Mouse (Mus musculus) E14TG2a.4 (cell line): ENCODE measurements around the gene Dennd1c.

Experiments
- CTCF ChIP-seq: conservative IDR thresholded peaks from 2 replicates; pipeline ENCODE4 v1.5.1; 2014; ENCODE audit warnings: low read length
- NANOG ChIP-seq: IDR thresholded peaks from 2 replicates; pipeline ENCODE4 v1.6.1; 2014; ENCODE audit warnings: borderline replicate concordance, low read length, mixed read lengths
- POU5F1 ChIP-seq: IDR thresholded peaks from 2 replicates; pipeline ENCODE4 v1.6.1; 2014; ENCODE audit warnings: low read length, borderline replicate concordance

DNA sequence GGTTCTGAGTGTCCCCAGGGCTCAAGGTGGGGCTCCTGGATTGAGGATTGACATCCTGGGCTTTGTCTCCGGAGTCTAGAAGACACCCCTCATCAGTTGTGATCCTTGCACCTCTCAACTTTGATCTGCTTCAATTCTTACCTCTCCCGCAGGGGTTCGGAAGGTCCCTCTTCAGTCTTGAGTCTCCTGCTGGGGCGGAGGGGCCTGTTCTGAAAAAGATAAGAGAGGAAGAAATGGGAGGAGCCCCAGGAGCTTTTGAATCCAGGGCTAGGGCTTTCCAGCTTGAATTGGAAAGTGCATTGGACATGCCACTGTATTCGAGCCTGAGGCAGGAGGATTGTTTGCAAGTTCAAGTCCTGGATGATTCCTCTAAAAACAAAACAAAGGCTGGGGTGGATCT, 11.4 kb downstream of the Dennd1c start:
- TF ChIP-seq CTCF, result no peak
- no peak for TF ChIP-seq POU5F1
- no peak for TF ChIP-seq NANOG
